In the genomic region with DNA sequence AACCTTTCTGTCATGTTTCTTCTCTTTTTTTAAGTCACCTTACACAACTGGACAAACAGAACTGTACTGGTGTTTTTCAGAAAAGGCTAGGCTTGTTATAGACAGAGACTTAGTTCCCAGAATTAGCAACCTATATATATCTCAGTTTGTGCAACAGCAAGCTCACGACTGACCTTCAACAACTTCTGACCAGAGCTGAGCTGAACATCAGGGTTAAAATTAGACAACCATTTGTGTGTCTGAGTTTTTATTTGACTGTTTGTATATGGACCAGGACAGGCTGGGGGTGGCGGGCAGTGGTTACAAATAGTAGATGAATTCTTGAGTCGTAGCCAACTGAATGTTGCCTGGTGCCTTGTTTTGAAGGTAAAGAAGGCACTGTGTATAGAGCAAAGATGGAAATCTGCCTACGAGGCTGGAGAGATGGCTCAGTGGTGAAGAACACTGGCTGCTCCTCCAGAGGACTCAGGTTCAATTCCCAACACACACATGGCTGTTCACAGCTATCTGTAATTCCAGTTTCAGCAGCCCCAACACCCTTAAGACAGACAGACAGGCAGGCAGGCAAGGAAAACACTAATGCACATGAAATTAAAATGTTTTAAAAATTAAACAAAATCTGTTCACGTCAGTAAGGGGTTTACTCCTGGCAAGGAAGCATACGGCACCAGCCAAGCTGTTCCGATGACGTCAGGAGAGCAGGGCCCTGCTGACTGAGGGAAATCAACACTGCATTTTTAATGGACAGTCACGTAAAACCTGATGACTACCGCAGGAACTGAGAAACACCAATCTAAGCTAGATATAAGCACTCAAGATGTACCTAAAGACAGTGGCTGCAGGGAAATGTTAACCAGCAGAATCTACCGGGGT, we compare ENCODE assay signal across 8 mouse cellular contexts.
DNase-seq lines count a peak whose midpoint lies in the region; TF ChIP-seq lines count a peak whose summit lies in the region.

No protein-coding gene starts in this region.

- 0 out of 2 replicates have a peak overlapping the region, but pooled peaks have one; percentile 7 for H3K4me3 ChIP-seq in gastrocnemius, adult 2 months

- TF ChIP-seq CTCF in gastrocnemius, adult 2 months (IDR thresholded peaks at IDR 0.05): no peak

- peak overlapping the region; percentile 90 for H3K27ac ChIP-seq in gastrocnemius, adult 2 months

- peak; percentile 46 for DNase-seq in gastrocnemius, adult 2 months
- no peak for DNase-seq in gastrocnemius, postnatal 36 days
- DNase-seq in right cerebral cortex, postnatal 25 days: peak; percentile 23
- no peak for DNase-seq in right cerebral cortex, adult 2 months (ENCODE audit: low spot score in 2 of 2)
- peak; percentile 26 to 47 for DNase-seq in layer of hippocampus, postnatal 14 days (ENCODE audit: low spot score in 2 of 2)
- no peak for DNase-seq in cerebellum, postnatal 36 days
- no peak for DNase-seq in thymus, postnatal 25 days
- no peak for DNase-seq in spleen, adult 12 weeks (ENCODE audit: low spot score)

- intact Hi-C loops in gastrocnemius, adult 2 months (cut with DNase I): no loop called here
- intact Hi-C loops in gastrocnemius, postnatal 36 days (cut with DNase I): no loop called here

Comparison
In these comparisons a context has a peak if more than half of its experiments do, and no peak if none do; other contexts are left out.
1. DNase-seq: peak in gastrocnemius, adult 2 months (single experiment), right cerebral cortex, postnatal 25 days (single experiment) and layer of hippocampus, postnatal 14 days (2 of 2); none in gastrocnemius, postnatal 36 days (0 of 2), right cerebral cortex, adult 2 months (0 of 2), cerebellum, postnatal 36 days (0 of 2), thymus, postnatal 25 days (single experiment) and spleen, adult 12 weeks (single experiment).